Mouse (Mus musculus) brown adipose tissue, adult 24 weeks (tissue): Measurements from ENCODE around the gene Cd163l1. TPM values are rescaled to one million over a fixed set of nuclear protein-coding genes. Genes with fewer than 3 reads are reported as not detected.

Experiments
- H3K27ac ChIP-seq: fragments of 200-500 bp; replicated peaks from 2 replicates; pipeline ENCODE4 v1.5.1; 2012; ENCODE audit warnings: low read depth, mild to moderate bottlenecking, low read length
- H3K4me1 ChIP-seq: fragments of 200-500 bp; 2 replicates; pipeline ENCODE4 v1.6.1; 2012; ENCODE audit warnings: low read length, mixed read lengths; ENCODE audit not compliant: control insufficient read depth, insufficient read depth, insufficient read length
- H3K4me3 ChIP-seq: fragments of 200-500 bp; 2 replicates; pipeline ENCODE4 v1.5.1; 2012; ENCODE audit warnings: low read depth, mild to moderate bottlenecking, low read length, moderate library complexity; ENCODE audit not compliant: insufficient read depth
- polyA plus RNA-seq: library from polyadenylated mRNA; stranded (reverse); fragments of >200 nt; gene quantifications from 2 replicates; pipeline ENCODE4 v1.2.4, GENCODE M21; 2012; ENCODE audit not compliant: missing spikeins, insufficient read depth, insufficient read length

Gene Cd163l1
- polyA plus RNA-seq, 1 experiment: not detected

DNA sequence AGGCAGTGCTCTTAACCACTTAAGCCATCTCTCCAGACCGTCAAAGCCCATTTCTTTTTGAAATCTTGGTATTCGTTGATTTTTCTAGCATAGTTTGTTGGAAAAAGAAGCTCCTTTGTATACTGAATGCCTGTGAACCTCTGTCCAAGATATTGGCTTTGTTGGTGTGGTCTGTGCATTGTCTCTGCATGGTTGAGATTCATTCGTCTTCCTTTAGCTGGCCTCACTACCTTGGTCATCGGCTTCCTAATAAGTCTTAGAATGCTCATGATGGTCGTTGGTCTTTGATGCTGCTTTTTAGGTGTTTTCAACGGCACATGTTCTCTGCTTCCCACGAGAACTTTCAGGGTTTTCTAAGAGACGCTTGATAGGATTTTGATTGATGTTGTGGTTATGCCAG lies 22.1 kb upstream of the Cd163l1 start:
- no peak overlapping the region for H3K27ac ChIP-seq
- no peak overlapping the region for H3K4me3 ChIP-seq
- no peaks in the 10 kb centered on the region for H3K4me1 ChIP-seq

GRCm38 (mm10) chr7:140201090-140201489 lies 17.0 kb upstream of the Cd163l1 start:
- Histone ChIP-seq H3K27ac (no peak overlapping the region), H3K4me1 (no peaks in the 10 kb centered on the region), H3K4me3 (no peak overlapping the region)

GRCm38 (mm10) chr7:140205864-140206263 lies 12.2 kb upstream of the Cd163l1 start, which contains the start of gene Olfr524:
Gene Olfr524, minus strand, starts transcription at chr7:140205964.
- no peak within 1 kb of the TSS for H3K27ac ChIP-seq

DNA sequence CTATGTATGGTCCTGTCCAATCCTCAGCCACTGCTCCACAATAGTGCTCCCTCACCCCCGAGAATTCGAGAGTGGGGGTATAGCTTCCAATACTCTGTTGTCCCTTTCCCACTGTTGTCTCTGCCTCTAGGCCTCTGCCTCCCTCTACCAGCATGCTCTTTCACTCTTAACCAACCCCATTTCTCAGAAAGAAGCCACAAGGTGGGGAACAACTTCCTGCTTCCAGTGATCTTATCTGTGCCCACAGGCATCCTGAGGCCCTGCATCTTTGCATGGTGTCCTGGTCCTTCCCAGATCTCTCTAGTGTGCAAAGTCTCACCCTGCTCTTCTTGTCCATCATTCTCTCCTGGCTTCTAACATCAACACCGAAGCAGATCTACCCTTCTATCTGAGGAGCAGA lies 11.2 kb upstream of the Cd163l1 start:
- no peak overlapping the region for H3K27ac ChIP-seq
- no peak overlapping the region for H3K4me3 ChIP-seq
- no peaks in the 10 kb centered on the region for H3K4me1 ChIP-seq

More at GRCm38 (mm10) chr7:140205864-140206263, 12.2 kb upstream of the Cd163l1 start, which contains the start of gene Olfr524:
- Histone ChIP-seq H3K4me1 (no peaks in the 10 kb centered on the region), H3K4me3 (no peak within 1 kb of the TSS)

GRCm38 (mm10) chr7:140208153-140208552 lies 9.9 kb upstream of the Cd163l1 start:
- Histone ChIP-seq H3K4me3 (no peak overlapping the region), H3K4me1 (no peaks in the 10 kb centered on the region), H3K27ac (no peak overlapping the region)

- no peak overlapping the region for H3K4me3 ChIP-seq
- H3K4me1 ChIP-seq: no peaks in the 10 kb centered on the region
- no peak overlapping the region for H3K27ac ChIP-seq
Observed at GRCm38 (mm10) chr7:140208677-140209076, 9.4 kb upstream of the Cd163l1 start.

- Histone ChIP-seq H3K4me3 (no peak overlapping the region), H3K27ac (no peak overlapping the region)
Observed at GRCm38 (mm10) chr7:140213841-140214240, 4.2 kb upstream of the Cd163l1 start.

GRCm38 (mm10) chr7:140219268-140219667 lies 1.2 kb downstream of the Cd163l1 start:
- Histone ChIP-seq H3K4me3 (no peak overlapping the region), H3K4me1 (no peaks in the 10 kb centered on the region), H3K27ac (no peak overlapping the region)

More at GRCm38 (mm10) chr7:140213841-140214240, 4.2 kb upstream of the Cd163l1 start:
- H3K4me1 ChIP-seq: no peaks in the 10 kb centered on the region

DNA sequence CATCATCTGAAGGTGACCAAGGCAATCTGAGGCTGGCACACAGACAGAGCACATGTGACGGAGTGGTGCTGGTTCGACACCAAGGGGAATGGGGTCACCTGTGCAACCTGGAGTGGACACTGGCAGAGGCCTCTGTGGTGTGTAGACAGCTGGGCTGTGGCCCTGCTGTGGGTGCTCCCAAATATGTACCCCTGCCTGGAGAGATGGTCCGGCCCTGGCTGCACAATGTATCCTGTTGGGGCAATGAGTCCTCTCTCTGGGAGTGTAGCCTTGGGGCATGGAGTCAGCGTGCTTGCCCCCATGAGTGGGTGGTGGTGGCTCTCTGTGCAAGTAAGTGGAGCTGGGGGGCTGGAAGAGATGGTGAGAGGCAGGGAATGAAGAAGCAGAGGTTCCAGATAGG lies 2.3 kb downstream of the Cd163l1 start:
- H3K27ac ChIP-seq: no peak overlapping the region

DNA sequence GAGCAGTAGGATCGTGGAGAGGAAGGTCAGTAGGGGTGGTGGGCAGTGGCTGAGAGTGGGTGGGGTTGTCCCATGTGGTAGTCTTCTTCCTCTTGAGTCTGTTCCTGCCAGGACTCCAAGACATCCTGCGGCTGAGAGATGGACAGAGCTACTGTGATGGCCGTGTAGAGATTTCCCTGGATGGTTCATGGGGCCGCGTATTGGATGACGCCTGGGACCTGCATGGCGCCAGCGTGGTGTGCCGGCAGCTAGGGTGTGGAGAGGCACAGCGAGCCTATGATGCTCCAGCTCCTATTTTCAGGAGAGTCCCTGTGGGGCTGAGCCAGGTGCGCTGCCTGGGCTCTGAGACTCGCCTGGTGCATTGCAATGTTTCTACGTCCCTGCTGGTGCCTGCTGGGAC lies 6.1 kb downstream of the Cd163l1 start:
- no peak overlapping the region for H3K4me3 ChIP-seq
- no peak overlapping the region for H3K27ac ChIP-seq
- no peaks in the 10 kb centered on the region for H3K4me1 ChIP-seq

More for the DNA sequence above, 2.3 kb downstream of the Cd163l1 start:
- Histone ChIP-seq H3K4me3 (no peak overlapping the region), H3K4me1 (no peaks in the 10 kb centered on the region)

- Histone ChIP-seq H3K27ac (no peak overlapping the region), H3K4me1 (no peaks in the 10 kb centered on the region), H3K4me3 (no peak overlapping the region)
Observed at GRCm38 (mm10) chr7:140228476-140228875, 10.4 kb downstream of the Cd163l1 start.

DNA sequence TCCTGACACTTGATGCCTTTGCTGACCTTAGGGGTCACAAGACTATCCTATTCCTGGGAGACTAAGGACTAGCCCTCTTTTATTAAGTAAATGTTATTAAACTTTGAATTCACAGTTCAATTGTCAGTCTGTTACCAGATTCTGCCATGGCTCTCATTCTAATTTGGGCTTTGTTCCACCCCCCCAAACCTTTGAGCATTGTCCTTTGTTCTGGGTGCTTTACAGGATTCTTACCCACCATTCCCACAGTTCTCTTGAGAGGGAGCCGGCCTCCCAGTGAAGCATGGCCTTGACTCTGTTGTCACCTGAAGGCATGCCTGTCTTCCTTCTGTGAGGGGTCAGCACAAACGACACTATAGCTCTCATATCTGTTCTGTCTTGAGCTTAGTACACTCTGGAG lies 13.0 kb downstream of the Cd163l1 start:
- no peaks in the 10 kb centered on the region for H3K4me1 ChIP-seq
- no peak overlapping the region for H3K4me3 ChIP-seq
- H3K27ac ChIP-seq: no peak overlapping the region

DNA sequence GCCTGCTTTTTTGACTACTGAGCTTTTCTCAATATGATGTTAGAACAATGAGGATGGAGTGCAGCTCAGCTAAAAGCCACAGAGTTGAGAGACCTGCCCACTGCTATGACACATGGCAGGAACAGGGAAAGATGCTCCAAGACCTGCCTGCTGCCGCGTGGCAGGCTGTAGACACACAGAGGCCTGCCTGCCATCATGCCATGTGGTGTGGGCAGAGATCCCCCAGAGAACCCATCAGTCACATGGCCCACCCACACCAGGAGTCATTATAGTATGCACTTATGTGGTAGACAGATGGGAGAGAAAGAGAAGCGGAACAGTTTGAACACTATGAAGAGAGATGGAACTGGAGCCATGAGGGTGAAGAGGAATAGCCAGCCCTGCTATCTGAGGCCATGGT lies 15.6 kb downstream of the Cd163l1 start:
- H3K4me1 ChIP-seq: no peaks in the 10 kb centered on the region
- H3K4me3 ChIP-seq: no peak overlapping the region
- no peak overlapping the region for H3K27ac ChIP-seq

GRCm38 (mm10) chr7:140247216-140247615 lies 29.1 kb downstream of the Cd163l1 start, which contains the start of gene 5830411N06Rik:
Gene 5830411N06Rik, plus strand, starts transcription at chr7:140247284.
- no peak within 1 kb of the TSS for H3K4me3 ChIP-seq
- no peaks in the 10 kb centered on the region for H3K4me1 ChIP-seq
- H3K27ac ChIP-seq: no peak within 1 kb of the TSS

- no peak overlapping the region for H3K27ac ChIP-seq
- H3K4me3 ChIP-seq: no peak overlapping the region
- no peaks in the 10 kb centered on the region for H3K4me1 ChIP-seq
Observed at GRCm38 (mm10) chr7:140253780-140254299, 35.8 kb downstream of the Cd163l1 start.
